Mouse (Mus musculus): ENCODE measurements around the gene Dnm3.

The Dnm3 gene

GRCm38 (mm10) chr1:162477246-162478209 is at the start of gene Dnm3:
TSS of gene Dnm3 (minus strand) at chr1:162478034.
- peak; percentile 88 for DNase-seq (ENCODE audit: low spot score)

GRCm38 (mm10) chr1:162515116-162515515 is 37.3 kb upstream of the Dnm3 start:
- DNase-seq (ENCODE audit: low spot score) = peak; percentile 12

- DNase-seq (ENCODE audit: low spot score) = no peak
Observed at GRCm38 (mm10) chr1:162510013-162510356, 32.2 kb upstream of the Dnm3 start.

- peak; percentile 59 for DNase-seq (ENCODE audit: low spot score)
Observed at GRCm38 (mm10) chr1:162509329-162510012, 31.6 kb upstream of the Dnm3 start.

- no peak for DNase-seq (ENCODE audit: low spot score)
Observed at GRCm38 (mm10) chr1:162508211-162509005, 30.6 kb upstream of the Dnm3 start.

- DNase-seq (ENCODE audit: low spot score) = no peak
Observed at GRCm38 (mm10) chr1:162506516-162506915, 28.7 kb upstream of the Dnm3 start.

GRCm38 (mm10) chr1:162505649-162506048 is 27.8 kb upstream of the Dnm3 start:
- no peak for DNase-seq (ENCODE audit: low spot score)

- DNase-seq (ENCODE audit: low spot score) = no peak
Observed at GRCm38 (mm10) chr1:162476531-162477080, 1.2 kb downstream of the Dnm3 start.

- no peak for DNase-seq (ENCODE audit: low spot score)
Observed at GRCm38 (mm10) chr1:162472949-162473348, 4.9 kb downstream of the Dnm3 start.

GRCm38 (mm10) chr1:162471089-162471488 is 6.7 kb downstream of the Dnm3 start:
- no peak for DNase-seq (ENCODE audit: low spot score)

- DNase-seq (ENCODE audit: low spot score) = no peak
Observed at GRCm38 (mm10) chr1:162469752-162470280, 8.0 kb downstream of the Dnm3 start.

GRCm38 (mm10) chr1:162463676-162464075 is 14.2 kb downstream of the Dnm3 start:
- no peak for DNase-seq (ENCODE audit: low spot score)

GRCm38 (mm10) chr1:162458711-162459110 is 19.1 kb downstream of the Dnm3 start:
- DNase-seq (ENCODE audit: low spot score) = no peak

GRCm38 (mm10) chr1:162456861-162457260 is 21.0 kb downstream of the Dnm3 start:
- no peak for DNase-seq (ENCODE audit: low spot score)

- DNase-seq (ENCODE audit: low spot score) = no peak
Observed at GRCm38 (mm10) chr1:162456406-162456805, 21.4 kb downstream of the Dnm3 start.

GRCm38 (mm10) chr1:162453578-162453977 is 24.3 kb downstream of the Dnm3 start:
- DNase-seq (ENCODE audit: low spot score) = no peak

GRCm38 (mm10) chr1:162453030-162453429 is 24.8 kb downstream of the Dnm3 start:
- DNase-seq (ENCODE audit: low spot score) = no peak

GRCm38 (mm10) chr1:162449161-162449909 is 28.5 kb downstream of the Dnm3 start:
- DNase-seq (ENCODE audit: low spot score) = peak; percentile 82

- DNase-seq (ENCODE audit: low spot score) = no peak
Observed at GRCm38 (mm10) chr1:162444805-162445204, 33.0 kb downstream of the Dnm3 start.

GRCm38 (mm10) chr1:162439576-162439975 is 38.3 kb downstream of the Dnm3 start:
- DNase-seq (ENCODE audit: low spot score) = no peak

- DNase-seq (ENCODE audit: low spot score) = no peak
Observed at GRCm38 (mm10) chr1:162436672-162437071, 41.2 kb downstream of the Dnm3 start.

Data from yolk sac, embryonic 10.5 days (tissue).